Mouse (Mus musculus): ENCODE measurements at regions not wholly inside any gene's neighbourhood (a gene's known extent, or its start where the extent isn't known, plus 50 kb on each side); places are given as distances from the start of the nearest gene placed in this dataset.

DNA sequence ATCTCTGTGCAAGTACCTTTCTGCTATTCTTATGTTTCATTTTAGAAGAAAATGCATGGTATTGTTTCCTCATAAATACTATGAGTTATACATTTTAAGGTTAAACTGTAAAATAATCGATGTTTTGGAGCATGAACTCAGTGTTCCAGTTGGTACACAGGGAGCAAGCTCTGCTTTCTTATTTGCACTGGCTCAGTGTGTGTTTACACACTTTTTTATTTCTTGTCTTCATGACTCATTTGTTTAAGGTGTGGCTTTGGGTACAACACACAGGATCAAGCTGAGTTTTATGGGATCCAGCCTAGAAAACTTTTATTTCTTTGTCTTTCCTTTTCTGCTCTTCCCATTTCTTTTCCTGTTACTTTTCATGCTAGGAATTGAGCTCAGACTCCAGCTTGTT lies 2704.7 kb downstream of the 9330182O14Rik start:
- Histone ChIP-seq H3K9ac (ENCODE audit: insufficient read depth, low read depth) (no peak overlapping the region), H3K36me3 (replicated peaks in 1 of 2; ENCODE audit: control insufficient read depth in 1 of 2, insufficient read depth in 1 of 2, low read length in 1 of 2) (no peaks in the 10 kb centered on the region), H3K79me2 (replicated peaks; ENCODE audit: control insufficient read depth, extremely low read depth, insufficient read depth, poor library complexity, severe bottlenecking) (no peaks in the 10 kb centered on the region), H3K4me2 (ENCODE audit: insufficient read depth, low read depth, poor library complexity, severe bottlenecking) (no peak overlapping the region), H3K27ac (ENCODE audit: insufficient read depth, low read depth) (no peak overlapping the region), H3K9me3 (replicated peaks; ENCODE audit: low read length) (no peaks in the 10 kb centered on the region), H3K27me3 (replicated peaks) (no peaks in the 10 kb centered on the region), H3K4me1 (ENCODE audit: control insufficient read depth in 1 of 2, insufficient read depth in 2 of 2) (no peaks in the 10 kb centered on the region), H3K4me3 (replicated peaks in 1 of 3; ENCODE audit: low read depth in 2 of 3, low read length in 2 of 3, poor library complexity in 1 of 3) (no peak overlapping the region)
- dilution Hi-C loops (cut with MboI; ENCODE audit: extremely low pct_ligation_motif_present, extremely low pct_unique_long_range_greater_than_20kb, low sequenced_read_pairs) (no loop called here), in situ Hi-C loops (cut with MboI; ENCODE audit: low pct_ligation_motif_present, low pct_unique_long_range_greater_than_20kb, low sequenced_read_pairs) (no loop called here)
- no peak for DNase-seq (ENCODE audit: extremely low read depth)
- TF ChIP-seq MYC (IDR thresholded peaks at IDR 0.05; ENCODE audit: low read depth, low read length) (no peak), USF2 (conservative IDR thresholded peaks at IDR 0.05; ENCODE audit: low read depth, low read length) (no peak), NRF1 (IDR thresholded peaks at IDR 0.05; ENCODE audit: low read depth, low read length) (no peak), POLR2AphosphoS2 (IDR thresholded peaks at IDR 0.05; ENCODE audit: low read depth, low read length) (no peak), CHD2 (IDR thresholded peaks at IDR 0.05; ENCODE audit: low read length) (no peak), ELF1 (IDR thresholded peaks at IDR 0.05; ENCODE audit: low read depth, low read length) (no peak), SIN3A (IDR thresholded peaks at IDR 0.05; ENCODE audit: low read length) (no peak)

DNA sequence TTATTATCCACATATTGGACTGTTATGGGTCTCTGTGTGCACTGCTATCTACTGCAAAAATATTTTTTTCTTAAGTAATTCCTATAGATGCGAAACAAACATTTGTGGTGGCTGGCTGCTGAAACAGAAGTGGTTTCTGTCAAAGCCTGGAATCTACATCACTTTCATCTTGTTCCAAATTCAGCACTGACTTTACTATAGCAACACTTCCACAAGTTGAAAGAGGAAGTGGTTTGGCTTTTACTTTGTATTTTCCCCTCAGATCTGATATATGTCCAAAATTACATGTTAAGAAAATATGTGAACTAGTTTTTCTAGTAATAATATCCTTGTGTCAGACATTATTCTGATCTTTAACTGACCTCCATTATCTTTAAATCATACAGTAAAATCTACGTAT lies 2715.8 kb downstream of the 9330182O14Rik start:
- in situ Hi-C loops (cut with MboI; ENCODE audit: low pct_ligation_motif_present, low pct_unique_long_range_greater_than_20kb, low sequenced_read_pairs), result no loop called here
- dilution Hi-C loops (cut with MboI; ENCODE audit: extremely low pct_ligation_motif_present, extremely low pct_unique_long_range_greater_than_20kb, low sequenced_read_pairs), result no loop called here
- DNase-seq (ENCODE audit: extremely low read depth), result no peak

DNA sequence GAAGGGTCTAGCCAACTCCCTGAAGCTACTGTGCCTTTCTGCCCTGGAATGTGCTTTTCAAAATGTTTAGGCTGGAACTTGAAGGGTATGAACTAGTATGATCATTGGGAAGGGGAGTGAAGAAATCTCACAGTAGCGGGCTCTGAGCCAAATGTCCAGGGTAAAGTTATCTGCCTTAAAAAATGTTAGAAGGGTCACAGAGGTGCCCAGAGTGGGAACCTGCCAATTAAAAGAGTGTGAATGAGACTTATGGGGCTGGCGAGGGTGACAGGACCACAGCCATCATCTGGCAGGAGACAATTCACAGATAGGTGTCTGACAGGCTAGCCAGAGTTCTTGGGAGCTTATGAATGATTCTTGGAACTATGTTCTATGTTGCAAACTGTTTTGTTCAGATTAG lies 2738.3 kb downstream of the 9330182O14Rik start:
- in situ Hi-C loops (cut with MboI; ENCODE audit: low pct_ligation_motif_present, low pct_unique_long_range_greater_than_20kb, low sequenced_read_pairs), result no loop called here
- Histone ChIP-seq H3K36me3 (replicated peaks in 1 of 2; ENCODE audit: control insufficient read depth in 1 of 2, insufficient read depth in 1 of 2, low read length in 1 of 2) (no peaks in the 10 kb centered on the region), H3K27ac (ENCODE audit: insufficient read depth, low read depth) (no peak overlapping the region), H3K27me3 (replicated peaks) (no peaks in the 10 kb centered on the region), H3K9ac (ENCODE audit: insufficient read depth, low read depth) (no peak overlapping the region), H3K79me2 (replicated peaks; ENCODE audit: control insufficient read depth, extremely low read depth, insufficient read depth, poor library complexity, severe bottlenecking) (no peaks in the 10 kb centered on the region), H3K4me3 (replicated peaks in 1 of 3; ENCODE audit: low read depth in 2 of 3, low read length in 2 of 3, poor library complexity in 1 of 3) (no peak overlapping the region), H3K4me2 (ENCODE audit: insufficient read depth, low read depth, poor library complexity, severe bottlenecking) (no peak overlapping the region), H3K9me3 (replicated peaks; ENCODE audit: low read length) (no peaks in the 10 kb centered on the region), H3K4me1 (ENCODE audit: control insufficient read depth in 1 of 2, insufficient read depth in 2 of 2) (no peaks in the 10 kb centered on the region)
- TF ChIP-seq MAX (IDR thresholded peaks at IDR 0.05; ENCODE audit: low read length) (no peak), MYC (IDR thresholded peaks at IDR 0.05; ENCODE audit: low read depth, low read length) (no peak), HCFC1 (IDR thresholded peaks at IDR 0.05; ENCODE audit: low read depth, low read length) (no peak), BHLHE40 (IDR thresholded peaks at IDR 0.05; ENCODE audit: low read depth, low read length) (no peak), POLR2AphosphoS2 (IDR thresholded peaks at IDR 0.05; ENCODE audit: low read depth, low read length) (no peak), ZNF384 (IDR thresholded peaks at IDR 0.05; ENCODE audit: low read depth, low read length) (no peak), MAFK (IDR thresholded peaks at IDR 0.05; ENCODE audit: insufficient replicate concordance, low read length) (no peak), EP300 (IDR thresholded peaks at IDR 0.05; ENCODE audit: low read length) (no peak), JUN (IDR thresholded peaks at IDR 0.05; ENCODE audit: insufficient read depth, low read depth, low read length) (no peak), CTCF (conservative IDR thresholded peaks at IDR 0.05 in 1 of 2, IDR thresholded peaks at IDR 0.05 in 1 of 2; ENCODE audit: low read depth in 2 of 2, low read length in 2 of 2) (no peak), USF2 (conservative IDR thresholded peaks at IDR 0.05; ENCODE audit: low read depth, low read length) (no peak), TBP (conservative IDR thresholded peaks at IDR 0.05; ENCODE audit: low read depth, low read length) (no peak), ETS1 (conservative IDR thresholded peaks at IDR 0.05; ENCODE audit: low read depth, low read length) (no peak), E2F4 (IDR thresholded peaks at IDR 0.05; ENCODE audit: insufficient replicate concordance, low read depth, low read length) (no peak), SIN3A (IDR thresholded peaks at IDR 0.05; ENCODE audit: low read length) (no peak), GABPA (IDR thresholded peaks at IDR 0.05; ENCODE audit: insufficient replicate concordance, low read depth, low read length) (no peak), MXI1 (IDR thresholded peaks at IDR 0.05; ENCODE audit: low read depth, low read length) (no peak), MAZ (IDR thresholded peaks at IDR 0.05; ENCODE audit: low read depth, low read length) (no peak)
- dilution Hi-C loops (cut with MboI; ENCODE audit: extremely low pct_ligation_motif_present, extremely low pct_unique_long_range_greater_than_20kb, low sequenced_read_pairs), result no loop called here
- DNase-seq (ENCODE audit: extremely low read depth), result no peak

More for the DNA sequence above, 2715.8 kb downstream of the 9330182O14Rik start:
- Histone ChIP-seq H3K9me3 (replicated peaks; ENCODE audit: low read length) (no peaks in the 10 kb centered on the region), H3K27me3 (replicated peaks) (no peaks in the 10 kb centered on the region), H3K4me1 (ENCODE audit: control insufficient read depth in 1 of 2, insufficient read depth in 2 of 2) (peaks cover 0 to 6% of the 10 kb centered on the region in 2 experiments; a peak in 2 of 4 replicates), H3K36me3 (replicated peaks in 1 of 2; ENCODE audit: control insufficient read depth in 1 of 2, insufficient read depth in 1 of 2, low read length in 1 of 2) (no peaks in the 10 kb centered on the region), H3K27ac (ENCODE audit: insufficient read depth, low read depth) (no peak overlapping the region), H3K4me2 (ENCODE audit: insufficient read depth, low read depth, poor library complexity, severe bottlenecking) (no peak overlapping the region), H3K9ac (ENCODE audit: insufficient read depth, low read depth) (no peak overlapping the region), H3K79me2 (replicated peaks; ENCODE audit: control insufficient read depth, extremely low read depth, insufficient read depth, poor library complexity, severe bottlenecking) (no peaks in the 10 kb centered on the region), H3K4me3 (replicated peaks in 1 of 3; ENCODE audit: low read depth in 2 of 3, low read length in 2 of 3, poor library complexity in 1 of 3) (no peak overlapping the region)
- TF ChIP-seq RCOR1 (conservative IDR thresholded peaks at IDR 0.05; ENCODE audit: low read depth, low read length) (no peak), ETS1 (conservative IDR thresholded peaks at IDR 0.05; ENCODE audit: low read depth, low read length) (no peak)

Data from CH12.LX (cell line).